Mouse (Mus musculus): Measurements from ENCODE around the gene Bdh1. TPM values are rescaled to one million over a fixed set of nuclear protein-coding genes. Genes with fewer than 3 reads are reported as not detected.

Bdh1 gene
- polyA plus RNA-seq, 1 experiment from 2014 or later: 90.8 TPM

GRCm38 (mm10) chr16:31433466-31434110 is 11.5 kb downstream of the Bdh1 start:
- Histone ChIP-seq H3K27ac (peak overlapping the region; percentile 52; the same call in 1 of the 2 replicates), H3K27me3 (peaks cover 5% of the 10 kb centered on the region; the same call in 1 of the 2 replicates), H3K4me3 (no peak overlapping the region), H3K4me1 (replicated peaks) (peaks cover 46% of the 10 kb centered on the region), H3K9me3 (no peaks in the 10 kb centered on the region), H3K36me3 (peaks cover 8% of the 10 kb centered on the region), H3K4me2 (no peak overlapping the region), H3K9ac (no peak overlapping the region)
- 67% methylated on average over 12 of the region's 12 CpGs for WGBS
- ATAC-seq (ENCODE audit: low FRiP score): no peak

- Histone ChIP-seq H3K36me3 (peaks cover 24% of the 10 kb centered on the region), H3K4me3 (no peak overlapping the region), H3K27ac (no peak overlapping the region), H3K27me3 (peaks cover 5% of the 10 kb centered on the region; the same call in 1 of the 2 replicates), H3K9ac (no peak overlapping the region), H3K4me2 (no peak overlapping the region), H3K9me3 (no peaks in the 10 kb centered on the region), H3K4me1 (replicated peaks) (peaks cover 45% of the 10 kb centered on the region)
- WGBS: 74% methylated on average over 4 of the region's 4 CpGs
- ATAC-seq (ENCODE audit: low FRiP score): no peak
Observed at GRCm38 (mm10) chr16:31435146-31435545, 13.1 kb downstream of the Bdh1 start.

- peaks cover 29% of the 10 kb centered on the region for H3K36me3 ChIP-seq
- H3K27ac ChIP-seq: no peak overlapping the region
- H3K4me2 ChIP-seq: no peak overlapping the region
- no peak overlapping the region for H3K4me3 ChIP-seq
- peaks cover 37% of the 10 kb centered on the region for H3K4me1 ChIP-seq (replicated peaks)
- no peaks in the 10 kb centered on the region for H3K9me3 ChIP-seq
- 0 out of 2 replicates have a peak, but pooled peaks cover 2% of the 10 kb centered on the region for H3K27me3 ChIP-seq
- no peak overlapping the region for H3K9ac ChIP-seq
- ATAC-seq (ENCODE audit: low FRiP score): no peak
- 49% methylated on average over 9 of the region's 9 CpGs for WGBS
Observed at GRCm38 (mm10) chr16:31436085-31436484, 14.0 kb downstream of the Bdh1 start.

GRCm38 (mm10) chr16:31437358-31437757 is 15.3 kb downstream of the Bdh1 start:
- no peak for ATAC-seq (ENCODE audit: low FRiP score)
- H3K4me2 ChIP-seq: no peak overlapping the region

GRCm38 (mm10) chr16:31439529-31439928 is 17.4 kb downstream of the Bdh1 start:
- Histone ChIP-seq H3K9ac (no peak overlapping the region), H3K4me2 (no peak overlapping the region), H3K27me3 (no peaks in the 10 kb centered on the region), H3K9me3 (no peaks in the 10 kb centered on the region), H3K4me1 (replicated peaks) (peaks cover 9% of the 10 kb centered on the region), H3K4me3 (no peak overlapping the region), H3K27ac (no peak overlapping the region), H3K36me3 (peaks cover 54% of the 10 kb centered on the region)
- ATAC-seq (ENCODE audit: low FRiP score): no peak
- 94% methylated on average over 5 of the region's 5 CpGs for WGBS

More at GRCm38 (mm10) chr16:31437358-31437757, 15.3 kb downstream of the Bdh1 start:
- Histone ChIP-seq H3K4me1 (replicated peaks) (peaks cover 30% of the 10 kb centered on the region), H3K9ac (no peak overlapping the region), H3K4me3 (no peak overlapping the region), H3K27me3 (no peaks in the 10 kb centered on the region), H3K9me3 (no peaks in the 10 kb centered on the region), H3K36me3 (peaks cover 42% of the 10 kb centered on the region), H3K27ac (no peak overlapping the region)
- 90% methylated on average over 11 of the region's 11 CpGs for WGBS

- Histone ChIP-seq H3K4me1 (replicated peaks) (peaks cover 8% of the 10 kb centered on the region), H3K4me2 (no peak overlapping the region), H3K9me3 (no peaks in the 10 kb centered on the region), H3K4me3 (no peak overlapping the region), H3K9ac (no peak overlapping the region), H3K36me3 (peaks cover 54% of the 10 kb centered on the region), H3K27me3 (no peaks in the 10 kb centered on the region), H3K27ac (no peak overlapping the region)
- WGBS: 91% methylated on average over 1 of the region's 1 CpGs
- ATAC-seq (ENCODE audit: low FRiP score): no peak
Observed at GRCm38 (mm10) chr16:31440046-31440445, 18.0 kb downstream of the Bdh1 start.

GRCm38 (mm10) chr16:31444521-31444920 is 22.4 kb downstream of the Bdh1 start:
- Histone ChIP-seq H3K9me3 (no peaks in the 10 kb centered on the region), H3K27ac (no peak overlapping the region), H3K36me3 (peaks cover 72% of the 10 kb centered on the region), H3K4me1 (replicated peaks) (no peaks in the 10 kb centered on the region), H3K4me3 (no peak overlapping the region), H3K4me2 (no peak overlapping the region), H3K9ac (no peak overlapping the region), H3K27me3 (no peaks in the 10 kb centered on the region)
- WGBS: 94% methylated on average over 6 of the region's 6 CpGs
- ATAC-seq (ENCODE audit: low FRiP score): no peak

GRCm38 (mm10) chr16:31446067-31446853 is 24.2 kb downstream of the Bdh1 start:
- ATAC-seq (ENCODE audit: low FRiP score): no peak

GRCm38 (mm10) chr16:31449973-31450372 is 27.9 kb downstream of the Bdh1 start:
- ATAC-seq (ENCODE audit: low FRiP score): no peak
- H3K4me2 ChIP-seq: no peak overlapping the region
- H3K4me1 ChIP-seq (replicated peaks): no peaks in the 10 kb centered on the region
- no peaks in the 10 kb centered on the region for H3K9me3 ChIP-seq
- no peak overlapping the region for H3K4me3 ChIP-seq
- H3K36me3 ChIP-seq: peaks cover 83% of the 10 kb centered on the region
- no peaks in the 10 kb centered on the region for H3K27me3 ChIP-seq
- no peak overlapping the region for H3K9ac ChIP-seq
- 84% methylated on average over 4 of the region's 4 CpGs for WGBS
- H3K27ac ChIP-seq: no peak overlapping the region

More at GRCm38 (mm10) chr16:31446067-31446853, 24.2 kb downstream of the Bdh1 start:
- no peak overlapping the region for H3K4me2 ChIP-seq
- no peak overlapping the region for H3K27ac ChIP-seq
- H3K36me3 ChIP-seq: peaks cover 76% of the 10 kb centered on the region
- H3K4me3 ChIP-seq: no peak overlapping the region
- no peak overlapping the region for H3K9ac ChIP-seq
- H3K4me1 ChIP-seq (replicated peaks): no peaks in the 10 kb centered on the region
- no peaks in the 10 kb centered on the region for H3K9me3 ChIP-seq
- H3K27me3 ChIP-seq: no peaks in the 10 kb centered on the region
- WGBS: 79% methylated on average over 15 of the region's 15 CpGs

- Histone ChIP-seq H3K4me3 (no peak overlapping the region), H3K4me2 (no peak overlapping the region), H3K9me3 (no peaks in the 10 kb centered on the region), H3K27me3 (no peaks in the 10 kb centered on the region), H3K27ac (no peak overlapping the region), H3K9ac (no peak overlapping the region), H3K4me1 (replicated peaks) (no peaks in the 10 kb centered on the region), H3K36me3 (peaks cover 93% of the 10 kb centered on the region)
- no peak for ATAC-seq (ENCODE audit: low FRiP score)
- WGBS: 63% methylated on average over 3 of the region's 3 CpGs
Observed at GRCm38 (mm10) chr16:31451235-31451634, 29.2 kb downstream of the Bdh1 start.

GRCm38 (mm10) chr16:31452467-31452866 is 30.4 kb downstream of the Bdh1 start:
- H3K27ac ChIP-seq: no peak overlapping the region
- no peak overlapping the region for H3K9ac ChIP-seq
- no peaks in the 10 kb centered on the region for H3K4me1 ChIP-seq (replicated peaks)
- no peak overlapping the region for H3K4me2 ChIP-seq
- H3K27me3 ChIP-seq: no peaks in the 10 kb centered on the region
- no peak overlapping the region for H3K4me3 ChIP-seq
- H3K36me3 ChIP-seq: peaks cover 91% of the 10 kb centered on the region
- WGBS: 75% methylated on average over 5 of the region's 7 CpGs
- ATAC-seq (ENCODE audit: low FRiP score): no peak
- H3K9me3 ChIP-seq: no peaks in the 10 kb centered on the region

- Histone ChIP-seq H3K9me3 (no peaks in the 10 kb centered on the region), H3K36me3 (peaks cover 80% of the 10 kb centered on the region), H3K27ac (no peak overlapping the region), H3K9ac (no peak overlapping the region), H3K4me1 (replicated peaks) (peaks cover 6% of the 10 kb centered on the region; the same call in 1 of the 2 replicates), H3K27me3 (no peaks in the 10 kb centered on the region), H3K4me2 (no peak overlapping the region), H3K4me3 (no peak overlapping the region)
- no peak for ATAC-seq (ENCODE audit: low FRiP score)
- 85% methylated on average over 4 of the region's 4 CpGs for WGBS
Observed at GRCm38 (mm10) chr16:31454013-31454412, 31.9 kb downstream of the Bdh1 start.

All from hindbrain, embryonic 13.5 days (tissue).